Mouse (Mus musculus) left cerebral cortex, postnatal 14 days (tissue): ENCODE data around the gene Nfkb1. TPM values are rescaled to one million over a fixed set of nuclear protein-coding genes. Genes with fewer than 3 reads are reported as not detected.

Experiments used
- DNase-seq, 2 experiments: peaks; one replicate each; pipeline ENCODE4 v3.0.0; 2021 to 2022; ENCODE audit warnings: low spot score in 2 of 2, mixed read lengths in 1 of 2
- intact Hi-C: fragments of 180-260 bp; cut with DNase I; formaldehyde crosslinking; loops from one replicate; pipeline ENCODE4 v1.15.1; 2025
- total RNA-seq, 2 experiments: library from RNA; stranded (reverse); gene quantifications; 2 replicates each; pipeline ENCODE4 v1.2.3; 2021

The Nfkb1 gene
- total RNA-seq, 2 experiments from 2014 or later, result 17.2 to 18.1 TPM

- no peak for DNase-seq
- intact Hi-C loops, result no loop called here
Measured at GRCm38 (mm10) chr3:135605474-135605873, 85.9 kb downstream of the Nfkb1 start.

- intact Hi-C loops, result no loop called here
Measured at GRCm38 (mm10) chr3:135604626-135605417, 86.5 kb downstream of the Nfkb1 start.

GRCm38 (mm10) chr3:135602731-135603130 lies 88.6 kb downstream of the Nfkb1 start:
- intact Hi-C loops, result no loop called here
- DNase-seq, result no peak

More at GRCm38 (mm10) chr3:135604626-135605417, 86.5 kb downstream of the Nfkb1 start:
- DNase-seq, result no peak

GRCm38 (mm10) chr3:135598355-135598754 lies 93.0 kb downstream of the Nfkb1 start:
- intact Hi-C loops, result no loop called here
- DNase-seq, result no peak

- intact Hi-C loops, result no loop called here
- DNase-seq, result no peak
Measured at GRCm38 (mm10) chr3:135597014-135597413, 94.3 kb downstream of the Nfkb1 start.

GRCm38 (mm10) chr3:135594238-135594917 lies 97.0 kb downstream of the Nfkb1 start:
- intact Hi-C loops, result no loop called here
- peak in 1 of 2 experiments; percentile 50 for DNase-seq

- intact Hi-C loops, result no loop called here
- no peak for DNase-seq
Measured at GRCm38 (mm10) chr3:135592011-135592410, 99.3 kb downstream of the Nfkb1 start.

DNA sequence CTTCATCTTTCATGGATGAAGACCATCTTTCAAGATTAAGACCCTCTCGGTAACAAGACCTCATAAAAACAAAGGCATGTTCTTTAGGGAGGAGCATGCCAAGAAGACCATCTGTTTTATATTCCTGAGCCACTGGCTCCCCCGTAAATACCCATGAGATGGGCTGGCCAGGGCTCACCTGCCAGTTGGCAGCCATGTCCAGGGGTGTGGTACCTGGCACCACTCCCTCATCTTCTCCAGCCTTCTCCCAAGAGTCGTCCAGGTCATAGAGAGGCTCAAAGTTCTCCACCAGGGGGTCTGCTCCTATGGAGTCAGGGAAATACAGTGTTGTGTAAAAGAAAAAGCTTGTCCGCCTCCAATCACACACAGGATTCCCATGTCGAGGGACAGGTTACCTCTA lies 100.0 kb downstream of the Nfkb1 start:
- intact Hi-C loops, result no loop called here
- DNase-seq, result no peak

DNA sequence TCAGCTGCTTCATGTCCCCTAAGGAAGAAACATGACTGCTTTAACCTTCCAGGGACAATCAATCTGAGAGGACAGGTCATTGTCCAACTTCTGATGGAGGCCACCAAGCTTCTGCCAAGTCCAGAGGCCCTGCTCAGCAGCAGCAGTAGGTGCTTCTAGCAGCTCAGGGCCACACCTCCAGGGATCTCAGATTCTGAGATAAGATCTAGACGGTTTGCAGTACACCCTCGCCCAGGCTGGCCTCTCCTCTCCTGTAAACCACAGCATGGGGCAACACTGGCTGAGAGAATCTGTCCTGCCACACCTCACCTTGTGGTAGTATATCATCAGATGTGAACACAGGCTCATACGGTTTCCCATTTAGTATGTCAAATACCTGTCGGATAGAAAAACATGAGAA lies 100.9 kb downstream of the Nfkb1 start:
- intact Hi-C loops, result no loop called here
- no peak for DNase-seq

GRCm38 (mm10) chr3:135586471-135586880 lies 104.9 kb downstream of the Nfkb1 start:
- intact Hi-C loops, result loop anchor here (10.0 kb wide), 1 partner anchor 302 kb away; the partner anchor contains the start of gene Bdh2
- peak in 1 of 2 experiments; percentile 58 for DNase-seq

DNA sequence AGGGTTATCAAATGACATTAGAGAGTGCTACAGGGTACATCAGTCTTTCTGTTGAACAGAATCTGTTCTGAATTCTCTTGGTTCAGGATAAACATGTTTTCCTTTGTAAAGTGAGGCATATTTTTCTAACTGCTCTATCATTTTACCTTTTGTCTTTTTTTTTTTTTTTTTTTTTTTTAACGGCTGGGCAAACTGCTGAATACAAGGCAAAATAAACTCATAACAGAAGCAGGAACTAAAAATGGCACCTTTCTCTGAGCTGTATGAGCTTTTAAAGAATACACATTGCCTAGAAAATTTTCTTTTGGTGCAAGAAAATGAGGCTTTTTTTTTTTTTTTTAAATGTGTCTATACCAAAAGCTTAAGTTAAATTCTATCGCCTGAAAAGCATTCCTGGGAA lies 105.3 kb downstream of the Nfkb1 start:
- DNase-seq, result no peak
- intact Hi-C loops, result loop anchor here (10.0 kb wide), 1 partner anchor 301 kb away; the partner anchor contains the start of gene Bdh2

- intact Hi-C loops, result loop anchor here (10.0 kb wide), 1 partner anchor 301 kb away; the partner anchor contains the start of gene Bdh2
Measured at GRCm38 (mm10) chr3:135585482-135585881, 105.9 kb downstream of the Nfkb1 start.

DNA sequence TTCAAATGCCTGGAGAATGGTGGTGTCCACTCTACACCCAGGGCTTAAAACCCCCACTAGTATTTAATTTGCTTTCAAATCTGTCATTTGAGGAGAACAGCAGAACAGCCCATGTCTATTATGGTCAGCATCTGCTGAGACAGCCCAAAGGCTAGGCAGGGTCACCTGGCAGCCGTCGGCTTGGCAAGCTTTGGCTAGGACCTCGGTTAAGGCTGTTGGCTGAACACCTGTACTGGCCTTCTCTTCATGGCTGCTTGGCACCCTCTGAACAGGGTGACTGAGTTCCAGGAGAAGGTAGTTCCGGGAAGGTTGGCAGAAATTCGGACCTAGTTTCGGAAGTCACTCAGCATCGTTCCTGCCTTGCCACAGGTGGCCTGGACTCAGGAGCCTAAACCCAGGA lies 109.1 kb downstream of the Nfkb1 start:
- intact Hi-C loops, result loop anchor here (5.0 to 10.0 kb wide), 2 partner anchors 180 to 297 kb away; partner anchors contain the start of gene Bdh2
- no peak for DNase-seq

More at GRCm38 (mm10) chr3:135585482-135585881, 105.9 kb downstream of the Nfkb1 start:
- no peak for DNase-seq

DNA sequence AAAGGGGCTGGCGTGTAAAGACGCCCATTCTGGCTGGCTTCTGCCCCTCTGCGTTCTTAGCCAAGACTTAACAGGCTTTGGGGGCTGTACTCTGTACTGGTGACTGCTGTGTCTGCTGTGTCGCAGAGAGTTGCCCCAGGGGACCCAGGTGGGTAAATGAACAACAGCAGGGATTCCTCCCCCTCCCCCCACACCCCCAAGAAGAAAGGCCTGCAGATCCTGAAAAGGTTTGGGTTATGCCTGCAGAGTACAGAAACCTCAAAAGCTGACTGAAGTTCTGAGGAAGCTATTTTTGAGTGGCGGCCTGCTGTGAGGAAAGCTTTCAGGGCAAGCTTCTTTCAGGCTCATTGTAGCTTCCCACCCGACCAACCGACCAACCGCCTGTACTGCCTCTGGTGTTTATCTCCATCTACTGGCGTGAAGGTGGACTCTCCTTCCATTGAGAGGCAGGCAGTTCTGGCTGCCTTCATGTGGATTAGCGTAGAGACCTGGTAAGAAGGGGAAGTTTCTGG lies 109.7 kb downstream of the Nfkb1 start:
- intact Hi-C loops, result loop anchor here (5.0 to 10.0 kb wide), 2 partner anchors 179 to 297 kb away; partner anchors contain the start of gene Bdh2
- peak in 1 of 2 experiments; percentile 49 for DNase-seq

- intact Hi-C loops, result loop anchor here (5.0 to 10.0 kb wide), 2 partner anchors 178 to 296 kb away; partner anchors contain the start of gene Bdh2
- no peak for DNase-seq
Measured at GRCm38 (mm10) chr3:135580439-135581275, 110.7 kb downstream of the Nfkb1 start.

- intact Hi-C loops, result no loop called here
Measured at GRCm38 (mm10) chr3:135579179-135579578, 112.2 kb downstream of the Nfkb1 start.

GRCm38 (mm10) chr3:135578588-135579140 lies 112.7 kb downstream of the Nfkb1 start:
- intact Hi-C loops, result no loop called here
- DNase-seq, result no peak

More at GRCm38 (mm10) chr3:135579179-135579578, 112.2 kb downstream of the Nfkb1 start:
- no peak for DNase-seq

- no peak for DNase-seq
- intact Hi-C loops, result no loop called here
Measured at GRCm38 (mm10) chr3:135575126-135575525, 116.2 kb downstream of the Nfkb1 start.

DNA sequence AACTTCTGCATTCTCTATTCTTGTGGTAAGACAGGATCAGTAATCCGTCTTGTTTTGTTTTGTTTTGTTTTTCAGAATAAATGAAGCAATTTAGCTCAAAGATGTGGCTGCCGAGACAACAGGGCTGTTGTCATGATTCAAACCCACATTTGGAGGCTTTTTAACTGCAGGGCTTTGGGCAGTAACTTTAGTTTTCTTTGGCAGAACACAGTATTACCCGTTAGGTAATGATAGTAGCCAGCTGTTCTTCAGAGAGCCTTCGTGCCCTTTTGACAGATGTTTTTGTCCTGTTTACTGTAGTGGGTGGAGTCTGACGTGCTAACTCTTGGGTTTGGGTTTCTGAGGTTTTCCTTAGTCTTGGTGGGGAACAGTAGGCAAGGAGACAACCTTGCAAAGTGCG lies 118.3 kb downstream of the Nfkb1 start:
- intact Hi-C loops, result no loop called here
- no peak for DNase-seq
